In the genomic region with DNA sequence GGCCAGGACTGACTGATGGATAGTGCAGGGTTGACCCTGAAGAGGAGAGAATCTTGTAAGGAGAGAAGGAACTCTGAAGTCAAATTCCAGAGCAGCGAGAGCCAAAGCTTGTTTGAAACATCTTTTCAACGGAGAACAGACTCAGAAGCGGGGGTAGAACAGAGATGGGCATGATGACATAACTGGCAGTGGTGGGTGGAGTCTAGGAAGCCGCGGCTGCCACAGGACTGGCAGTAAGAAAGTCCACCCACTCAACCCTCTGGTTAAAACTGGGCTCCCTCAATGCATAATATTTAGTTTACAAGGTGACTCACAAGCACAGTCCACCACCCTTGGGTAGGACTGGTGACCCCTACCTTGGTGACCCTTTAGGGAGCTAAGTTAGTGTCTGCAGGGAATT, we compare ENCODE assay signal across 37 mouse cellular contexts. TPM values are rescaled to one million over a fixed set of nuclear protein-coding genes. Genes with fewer than 3 reads are reported as not detected.
A peak's percentile ranks its signal among the peaks of the same experiment; 100 is the strongest.
DNase-seq lines count a peak whose midpoint lies in the region; ATAC-seq lines count a peak whose summit lies in the region.
"Had no signal": no experiment of that assay in that cellular context is flagged by ENCODE, and none has a peak within 500 bp of the region (broad histone marks: within the 10 kb centered on the region; RNA-seq: fewer than 3 reads in every experiment).

No protein-coding gene starts in this region.

- DNase-seq in left cerebral cortex, adult 18-20 months (ENCODE audit: low spot score in 2 of 2) = peak; percentile 19 to 27
- DNase-seq in left cerebral cortex, adult 9 months (ENCODE audit: low spot score in 2 of 2) = no peak
- DNase-seq in naive thymus-derived CD4-positive, alpha-beta T cell, adult 2 months (ENCODE audit: low read depth) = peak; percentile 40
- no peak for DNase-seq in testis, postnatal 10 days (ENCODE audit: low spot score)
- DNase-seq in c-Kit-positive CD71-positive TER-119-positive erythroid progenitor cells, embryonic 14.5 days (ENCODE audit: low spot score) = no peak
- no peak for DNase-seq in cerebellum, postnatal 25 days
- DNase-seq: adrenal gland, postnatal 25 days; B cell, adult 2 months; cerebellum, adult 8-10 months; cerebellum, postnatal 36 days; gastrocnemius, postnatal 10 days; heart, adult 11 months; kidney, adult 11 months; kidney, postnatal 36 days; layer of hippocampus, postnatal 36 days; liver; lung, embryonic 14.5 days; lung, postnatal 14 days; retina, postnatal 1 day; spleen, adult 18-20 months; thymus, postnatal 4 days had no signal

- peak; percentile 56 for ATAC-seq in CD4-positive, CD25-positive, alpha-beta regulatory T cell, adult 4 months
- peak; percentile 71 for ATAC-seq in granulocyte monocyte progenitor cell, adult 5-6 weeks (replicated peaks; ENCODE audit: poor library complexity, severe bottlenecking)
- ATAC-seq: forebrain, embryonic 15.5 days; inflammation-experienced regulatory T-cells, adult 6 months; midbrain, embryonic 13.5 days had no signal

RNA-seq across cellular contexts. Expression of gene Gm28729, which starts 9.3 kb away (rescaled TPM):
- total RNA-seq in left cerebral cortex, adult 18-20 months (2021) = under 1 TPM; 0.16 to 0.42 TPM
- not detected for polyA plus RNA-seq in CD4-positive, CD25-positive, alpha-beta regulatory T cell, adult 4 months (2017; shearing (Covaris generic))
- total RNA-seq in granulocyte monocyte progenitor cell, adult 5-6 weeks (2014; fragmentation: Nextera tagmentation) = not detected in 2 replicates
- not detected in 2 replicates for total RNA-seq in granulocyte monocyte progenitor cell, adult 5-6 weeks (2017)
- total RNA-seq: adrenal gland, postnatal 25 days; heart, postnatal 25 days; MEL had no signal
- polyA plus RNA-seq: embryonic facial prominence, embryonic 13.5 days; forebrain, embryonic 10.5 days; heart, embryonic 10.5 days; heart, embryonic 15.5 days; inflammation-experienced regulatory T-cells, adult 6 months; kidney, embryonic 16.5 days; limb, embryonic 11.5 days; lung, embryonic 14.5 days; midbrain, embryonic 13.5 days; neural tube, embryonic 15.5 days; stomach, embryonic 16.5 days; thymus, postnatal 0 days had no signal

RNA-seq across cellular contexts. Expression of gene Rnf7, which starts 37.3 kb away (rescaled TPM):
- total RNA-seq in left cerebral cortex, adult 18-20 months (2021) = 10 to 100 TPM; 59.8 to 64.8 TPM
- polyA plus RNA-seq in CD4-positive, CD25-positive, alpha-beta regulatory T cell, adult 4 months (2017; shearing (Covaris generic)) = 100 to 1,000 TPM in 1 of 2 experiments, 10 to 100 TPM in 1; 99.6 to 100 TPM
- total RNA-seq in granulocyte monocyte progenitor cell, adult 5-6 weeks (2014; fragmentation: Nextera tagmentation) = 109 and 110 TPM in 2 replicates
- total RNA-seq in granulocyte monocyte progenitor cell, adult 5-6 weeks (2017) = 53.9 and 72.0 TPM in 2 replicates

Comparison
In these comparisons a context has a peak if more than half of its experiments do, and no peak if none do; other contexts are left out.
1. DNase-seq: peak in left cerebral cortex, adult 18-20 months (2 of 2) and naive thymus-derived CD4-positive, alpha-beta T cell, adult 2 months (single experiment); none in left cerebral cortex, adult 9 months (0 of 2), testis, postnatal 10 days (single experiment), c-Kit-positive CD71-positive TER-119-positive erythroid progenitor cells, embryonic 14.5 days (single experiment) and cerebellum, postnatal 25 days (0 of 2).